Mouse (Mus musculus): ENCODE measurements around the gene Donson.
A peak's percentile ranks its signal among the peaks of the same experiment; 100 is the strongest.

DNA sequence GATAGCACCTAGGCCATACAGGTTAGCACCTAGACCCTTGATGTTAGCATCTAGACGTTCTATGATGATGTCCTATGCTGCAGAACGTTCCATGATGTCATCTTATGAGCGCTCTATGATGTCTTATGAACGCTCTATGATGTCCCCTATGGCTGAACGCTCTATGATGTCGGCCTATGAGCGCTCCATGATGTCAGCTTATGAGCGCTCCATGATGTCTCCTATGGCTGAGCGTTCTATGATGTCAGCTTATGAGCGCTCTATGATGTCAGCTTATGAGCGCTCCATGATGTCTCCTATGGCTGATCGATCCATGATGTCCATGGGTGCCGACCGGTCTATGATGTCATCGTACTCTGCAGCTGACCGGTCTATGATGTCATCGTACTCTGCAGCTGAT lies 31.3 kb downstream of the Donson start:
- TF ChIP-seq TCF12 (IDR thresholded peaks at IDR 0.05; ENCODE audit: insufficient read depth, poor library complexity, severe bottlenecking) (no peak), MYOD1 (IDR thresholded peaks at IDR 0.05; ENCODE audit: control insufficient read depth in 1 of 3, insufficient read length in 2 of 3, low read depth in 2 of 3) (no peak), MYOG (IDR thresholded peaks at IDR 0.05; ENCODE audit: control insufficient read depth in 1 of 3, insufficient read depth in 1 of 3, insufficient read length in 2 of 3, low read depth in 2 of 3) (no peak), E2F4 (IDR thresholded peaks at IDR 0.05; ENCODE audit: insufficient read depth) (no peak), POLR2A (IDR thresholded peaks at IDR 0.05; ENCODE audit: insufficient read length, low read depth) (no peak), USF1 (IDR thresholded peaks at IDR 0.05; ENCODE audit: low read depth) (no peak), POLR2AphosphoS2 (IDR thresholded peaks at IDR 0.05; ENCODE audit: insufficient read length, low read depth) (peak; percentile 30), MAX (IDR thresholded peaks at IDR 0.05; ENCODE audit: low read depth) (no peak)
